Mouse (Mus musculus) myocyte (in vitro differentiated cells): ENCODE measurements around the gene Ntrk2. TPM values are rescaled to one million over a fixed set of nuclear protein-coding genes. Genes with fewer than 3 reads are reported as not detected.

Source experiments
- H3K27me3 ChIP-seq: one replicate; pipeline ENCODE4 v1.6.1; 2011; ENCODE audit not compliant: control insufficient read depth, insufficient read depth, insufficient read length
- H3K36me3 ChIP-seq: one replicate; pipeline ENCODE4 v1.6.1; 2011; ENCODE audit not compliant: control insufficient read depth, insufficient read depth
- H3K4me2 ChIP-seq: one replicate; pipeline ENCODE4 v1.6.1; 2011; ENCODE audit warnings: low read depth, control low read depth
- H3K4me3 ChIP-seq: one replicate; pipeline ENCODE4 v1.5.1; 2011; ENCODE audit warnings: mild to moderate bottlenecking, control low read depth, moderate library complexity
- H3K79me2 ChIP-seq: one replicate; pipeline ENCODE4 v1.6.1; 2011; ENCODE audit not compliant: control insufficient read depth, insufficient read depth
- H3ac ChIP-seq: one replicate; pipeline ENCODE4 v1.6.1; 2011; ENCODE audit not compliant: control insufficient read depth, insufficient read length
- CEBPB ChIP-seq: IDR thresholded peaks from 2 replicates; pipeline ENCODE4 v1.6.1; 2011; ENCODE audit warnings: mild to moderate bottlenecking, moderate library complexity; ENCODE audit not compliant: poor library complexity, insufficient read depth, severe bottlenecking
- E2F4 ChIP-seq: IDR thresholded peaks from one replicate; pipeline ENCODE4 v1.6.1; 2011; ENCODE audit warnings: mild to moderate bottlenecking, control low read depth, moderate library complexity; ENCODE audit not compliant: insufficient read depth
- MAX ChIP-seq: IDR thresholded peaks from one replicate; pipeline ENCODE4 v1.6.1; 2011; ENCODE audit warnings: low read depth, mild to moderate bottlenecking, control low read depth
- MYOD1 ChIP-seq, 3 experiments: IDR thresholded peaks; one replicate each; pipeline ENCODE4 v1.6.1; 2011; ENCODE audit warnings: control low read depth in 2 of 3, low read depth in 2 of 3, mild to moderate bottlenecking in 2 of 3, moderate library complexity in 1 of 3; ENCODE audit not compliant: insufficient read length in 2 of 3, control insufficient read depth in 1 of 3
- MYOG ChIP-seq, 3 experiments: IDR thresholded peaks; one replicate each; pipeline ENCODE4 v1.6.1; 2011; ENCODE audit warnings: control low read depth in 2 of 3, low read depth in 2 of 3, mild to moderate bottlenecking in 2 of 3; ENCODE audit not compliant: insufficient read length in 2 of 3, control insufficient read depth in 1 of 3, insufficient read depth in 1 of 3
- POLR2A ChIP-seq: IDR thresholded peaks from one replicate; pipeline ENCODE4 v1.6.1; 2011; ENCODE audit warnings: low read depth, mild to moderate bottlenecking, control low read depth, moderate library complexity; ENCODE audit not compliant: insufficient read length
- POLR2AphosphoS2 ChIP-seq: IDR thresholded peaks from one replicate; pipeline ENCODE4 v1.6.1; 2011; ENCODE audit warnings: low read depth, control low read depth; ENCODE audit not compliant: insufficient read length
- REST ChIP-seq: IDR thresholded peaks from one replicate; pipeline ENCODE4 v1.6.1; 2011; ENCODE audit warnings: mild to moderate bottlenecking, control low read depth, moderate library complexity; ENCODE audit not compliant: insufficient read depth, insufficient read length
- SRF ChIP-seq: IDR thresholded peaks from one replicate; pipeline ENCODE4 v1.6.1; 2011; ENCODE audit warnings: low read depth; ENCODE audit not compliant: control insufficient read depth, insufficient read length
- TCF12 ChIP-seq: IDR thresholded peaks from one replicate; pipeline ENCODE4 v1.6.1; 2011; ENCODE audit warnings: mild to moderate bottlenecking, control low read depth; ENCODE audit not compliant: poor library complexity, insufficient read depth, severe bottlenecking
- TCF3 ChIP-seq: IDR thresholded peaks from one replicate; pipeline ENCODE4 v1.6.1; 2011; ENCODE audit warnings: low read depth, control low read depth; ENCODE audit not compliant: insufficient read length
- USF1 ChIP-seq: IDR thresholded peaks from one replicate; pipeline ENCODE4 v1.6.1; 2011; ENCODE audit warnings: low read depth, mild to moderate bottlenecking, control low read depth, moderate library complexity
- polyA plus RNA-seq: library from polyadenylated mRNA; unstranded; fragments of >200 nt; fragmentation: generic; extraction: Trizol; gene quantifications from one replicate; pipeline ENCODE4 v1.2.1, GENCODE M21; 2012; ENCODE audit warnings: missing spikeins

Ntrk2 gene
- polyA plus RNA-seq, 1 experiment = not detected

GRCm38 (mm10) chr13:58866239-58866638 lies 59.9 kb downstream of the Ntrk2 start:
- TF ChIP-seq POLR2AphosphoS2 = no peak
- Histone ChIP-seq H3K36me3 (no peaks in the 10 kb centered on the region), H3K27me3 (no peaks in the 10 kb centered on the region), H3K79me2 (no peaks in the 10 kb centered on the region), H3ac (no peak overlapping the region), H3K4me3 (no peak overlapping the region), H3K4me2 (no peak overlapping the region)

DNA sequence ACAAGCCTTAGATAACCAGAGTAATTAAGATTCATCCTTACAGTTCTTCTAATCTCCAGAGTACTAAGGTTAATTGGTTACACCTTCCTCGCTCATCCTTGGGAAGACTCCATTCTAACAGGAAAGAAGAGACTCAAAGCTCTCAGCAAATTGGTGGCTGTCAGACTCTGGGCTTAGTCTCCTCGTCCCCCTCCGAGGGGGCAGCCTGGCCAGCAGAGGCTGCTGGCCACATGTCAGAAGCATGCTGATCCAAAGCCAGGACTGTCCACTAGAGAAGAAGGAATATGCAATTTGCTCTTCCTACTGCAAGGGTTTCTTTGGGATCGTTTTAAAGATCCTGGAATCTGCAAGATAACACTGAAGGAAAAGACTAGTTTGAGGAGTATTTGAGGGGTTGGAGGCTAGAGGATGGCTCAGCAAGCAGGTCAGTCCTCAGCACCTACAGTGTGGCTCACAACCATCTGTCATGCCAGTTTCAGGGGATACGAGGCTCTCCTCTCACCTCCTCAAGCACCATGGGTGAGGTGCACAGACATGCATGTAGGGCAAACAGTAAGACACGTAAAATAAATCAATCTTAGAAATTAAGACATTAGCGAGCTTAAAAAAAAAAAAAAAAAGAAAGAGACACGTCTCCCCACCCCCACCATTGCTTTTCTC lies 60.5 kb downstream of the Ntrk2 start:
- Histone ChIP-seq H3K79me2 (no peaks in the 10 kb centered on the region), H3K4me2 (no peak overlapping the region), H3ac (no peak overlapping the region), H3K36me3 (no peaks in the 10 kb centered on the region), H3K4me3 (no peak overlapping the region), H3K27me3 (no peaks in the 10 kb centered on the region)
- TF ChIP-seq E2F4 = no peak
- no peak for TF ChIP-seq MYOD1 (IDR thresholded peaks at IDR 0.05; ENCODE audit: control insufficient read depth in 1 of 3, insufficient read length in 2 of 3, low read depth in 2 of 3)
- TF ChIP-seq POLR2AphosphoS2 = no peak
- TF ChIP-seq POLR2A = no peak
- TF ChIP-seq TCF3 = no peak
- TF ChIP-seq REST = no peak
- no peak for TF ChIP-seq MYOG (IDR thresholded peaks at IDR 0.05; ENCODE audit: control insufficient read depth in 1 of 3, insufficient read depth in 1 of 3, insufficient read length in 2 of 3, low read depth in 2 of 3)
- no peak for TF ChIP-seq TCF12
- TF ChIP-seq CEBPB = no peak
- no peak for TF ChIP-seq SRF
- no peak for TF ChIP-seq USF1
- no peak for TF ChIP-seq MAX

- Histone ChIP-seq H3K4me3 (no peak overlapping the region), H3K4me2 (no peak overlapping the region), H3K36me3 (no peaks in the 10 kb centered on the region), H3K79me2 (no peaks in the 10 kb centered on the region), H3K27me3 (no peaks in the 10 kb centered on the region), H3ac (no peak overlapping the region)
- no peak for TF ChIP-seq POLR2A
- TF ChIP-seq POLR2AphosphoS2 = no peak
- TF ChIP-seq USF1 = no peak
- no peak for TF ChIP-seq SRF
- no peak for TF ChIP-seq MYOG (IDR thresholded peaks at IDR 0.05; ENCODE audit: control insufficient read depth in 1 of 3, insufficient read depth in 1 of 3, insufficient read length in 2 of 3, low read depth in 2 of 3)
- TF ChIP-seq MAX = no peak
- TF ChIP-seq TCF3 = no peak
- no peak for TF ChIP-seq MYOD1 (IDR thresholded peaks at IDR 0.05; ENCODE audit: control insufficient read depth in 1 of 3, insufficient read length in 2 of 3, low read depth in 2 of 3)
- no peak for TF ChIP-seq E2F4
- no peak for TF ChIP-seq TCF12
- TF ChIP-seq CEBPB = no peak
- TF ChIP-seq REST = no peak
These were observed 76.1 kb downstream of the Ntrk2 start for GRCm38 (mm10) chr13:58882468-58882867.

DNA sequence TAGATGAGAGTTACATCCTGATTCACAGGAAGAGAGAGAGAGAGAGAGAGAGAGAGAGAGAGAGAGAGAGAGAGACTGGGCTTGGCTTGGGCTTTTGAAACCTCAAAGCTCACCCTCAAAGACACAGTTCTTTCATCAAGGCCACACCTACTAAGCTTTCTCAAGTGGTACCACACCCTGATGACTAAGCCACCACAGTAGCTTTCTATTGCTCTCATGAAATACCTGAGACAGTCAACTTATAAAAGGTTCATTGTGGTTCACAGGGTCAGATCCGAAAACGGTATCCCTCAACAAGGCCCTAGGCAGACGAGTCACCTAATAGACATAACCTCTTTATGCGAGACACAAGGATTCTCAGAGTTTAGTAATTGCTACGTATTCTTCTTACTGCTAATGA lies 76.5 kb downstream of the Ntrk2 start:
- no peak for TF ChIP-seq MAX
- TF ChIP-seq TCF3 = no peak
- TF ChIP-seq MYOG (IDR thresholded peaks at IDR 0.05; ENCODE audit: control insufficient read depth in 1 of 3, insufficient read depth in 1 of 3, insufficient read length in 2 of 3, low read depth in 2 of 3) = no peak
- TF ChIP-seq MYOD1 (IDR thresholded peaks at IDR 0.05; ENCODE audit: control insufficient read depth in 1 of 3, insufficient read length in 2 of 3, low read depth in 2 of 3) = no peak
- TF ChIP-seq CEBPB = no peak
- TF ChIP-seq E2F4 = no peak
- TF ChIP-seq POLR2AphosphoS2 = no peak
- no peak for TF ChIP-seq USF1
- TF ChIP-seq SRF = no peak
- no peak for TF ChIP-seq TCF12
- TF ChIP-seq REST = no peak
- no peak for TF ChIP-seq POLR2A
- no peak overlapping the region for H3K4me2 ChIP-seq
- H3K27me3 ChIP-seq = no peaks in the 10 kb centered on the region
- no peaks in the 10 kb centered on the region for H3K36me3 ChIP-seq
- H3K4me3 ChIP-seq = no peak overlapping the region
- no peaks in the 10 kb centered on the region for H3K79me2 ChIP-seq
- no peak overlapping the region for H3ac ChIP-seq

DNA sequence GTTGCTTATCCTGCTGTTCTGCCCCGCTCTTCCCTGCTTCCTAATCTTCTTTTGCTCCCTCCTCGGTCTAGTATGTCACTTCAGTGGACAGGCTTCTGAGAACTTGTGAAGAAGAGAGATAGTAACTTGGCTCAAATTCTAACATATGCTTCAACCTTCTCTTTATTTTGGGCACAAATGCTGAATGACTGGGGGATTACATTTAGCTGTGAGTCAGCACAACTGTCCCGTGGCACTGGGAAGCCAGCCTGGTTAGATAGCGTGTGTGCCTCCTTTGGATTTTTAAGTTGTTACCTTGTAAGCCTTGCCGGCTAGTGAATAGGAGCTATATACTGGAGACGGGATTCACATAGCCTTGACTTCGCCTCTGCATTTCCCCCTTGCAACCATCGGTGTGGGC lies 79.7 kb downstream of the Ntrk2 start:
- H3K27me3 ChIP-seq = no peaks in the 10 kb centered on the region
- H3K79me2 ChIP-seq = no peaks in the 10 kb centered on the region
- H3K36me3 ChIP-seq = no peaks in the 10 kb centered on the region
- no peak overlapping the region for H3ac ChIP-seq
- H3K4me3 ChIP-seq = no peak overlapping the region
- TF ChIP-seq REST (no peak), E2F4 (no peak), USF1 (no peak)
- no peak overlapping the region for H3K4me2 ChIP-seq
